Mouse (Mus musculus) hindbrain, postnatal 0 days (tissue): ENCODE measurements at regions not wholly inside any gene's neighbourhood (a gene's known extent, or its start where the extent isn't known, plus 50 kb on each side); places are given as distances from the start of the nearest gene placed in this dataset.
"Not testable (repeated sequence)": the region's sequence is repeated elsewhere in the genome, so short reads cannot be mapped to it uniquely, and the experiment has no call there.

ENCODE experiments used
- ATAC-seq: fragments of 200-750 bp; cut with Nextera tagmentation; 2 replicates; pipeline ENCODE4 v1.8.0; 2017; ENCODE audit warnings: mild to moderate bottlenecking, moderate TSS enrichment, moderate library complexity
- DNase-seq: peaks from one replicate; pipeline ENCODE4 v3.0.0-alpha.2; 2015; ENCODE audit warnings: low spot score
- H3K27ac ChIP-seq: fragments of 300-500 bp; sonication (generic); 2 replicates; pipeline ENCODE4 v1.5.1; 2014; ENCODE audit warnings: mild to moderate bottlenecking
- H3K27me3 ChIP-seq: fragments of 300-500 bp; sonication (generic); 2 replicates; pipeline ENCODE4 v1.6.1; 2014; ENCODE audit warnings: low read length, mixed read lengths; ENCODE audit not compliant: insufficient read depth
- H3K36me3 ChIP-seq: fragments of 300-500 bp; sonication (generic); 2 replicates; pipeline ENCODE4 v1.6.1; 2014; ENCODE audit warnings: low read length, mixed read lengths; ENCODE audit not compliant: insufficient read depth
- H3K4me1 ChIP-seq: fragments of 300-500 bp; sonication (generic); 2 replicates; pipeline ENCODE4 v1.6.1; 2014; ENCODE audit warnings: antibody characterized with exemption, low read length, mixed read lengths; ENCODE audit not compliant: insufficient read depth
- H3K4me2 ChIP-seq: fragments of 300-500 bp; sonication (generic); 2 replicates; pipeline ENCODE4 v1.6.1; 2014; ENCODE audit warnings: low read depth, mild to moderate bottlenecking, low read length, moderate library complexity, mixed read lengths
- H3K4me3 ChIP-seq: fragments of 300-500 bp; sonication (generic); 2 replicates; pipeline ENCODE4 v1.5.1; 2014; ENCODE audit warnings: low read length
- H3K9ac ChIP-seq: fragments of 300-500 bp; sonication (generic); replicated peaks from 2 replicates; pipeline ENCODE4 v1.6.1; 2014; ENCODE audit warnings: mild to moderate bottlenecking, low read length, moderate library complexity, mixed read lengths
- H3K9me3 ChIP-seq: fragments of 300-500 bp; sonication (generic); 2 replicates; pipeline ENCODE4 v1.6.1; 2016; ENCODE audit warnings: low read length, mixed read lengths
- CTCF ChIP-seq: IDR thresholded peaks from 2 replicates; pipeline ENCODE4 v1.5.1; 2016; ENCODE audit warnings: antibody characterized with exemption, control low read depth, low read depth
- WGBS: fragments of 180-500 bp; shearing (Covaris S2); extraction: QIAGEN DNeasy Blood & Tissue Kit; methylation state at CpG from one replicate; pipeline ENCODE4 v1.1.7; 2014; 5-methylcytosine and 5-hydroxymethylcytosine counted together

GRCm38 (mm10) chr14:47939781-47940590 is 180.6 kb upstream of the Peli2 start:
- Histone ChIP-seq H3K27ac (peak overlapping the region; percentile 32; the same call in 1 of the 2 replicates), H3K9ac (no peak overlapping the region), H3K4me3 (no peak overlapping the region), H3K9me3 (no peaks in the 10 kb centered on the region), H3K27me3 (no peaks in the 10 kb centered on the region), H3K36me3 (no peaks in the 10 kb centered on the region), H3K4me2 (no peak overlapping the region), H3K4me1 (0 out of 2 replicates have a peak, but pooled peaks cover 3% of the 10 kb centered on the region)
- ATAC-seq (peak; percentile 79), DNase-seq (peak; percentile 44)
- TF ChIP-seq CTCF = no peak
- 23% methylated on average over 7 of the region's 7 CpGs for WGBS

- H3K9ac ChIP-seq = no peak overlapping the region
- no peaks in the 10 kb centered on the region for H3K9me3 ChIP-seq
- no peaks in the 10 kb centered on the region for H3K36me3 ChIP-seq
- ATAC-seq (no peak), DNase-seq (no peak)
- 0 out of 2 replicates have a peak, but pooled peaks cover 3% of the 10 kb centered on the region for H3K4me1 ChIP-seq
- no peak overlapping the region for H3K4me3 ChIP-seq
- H3K27me3 ChIP-seq = no peaks in the 10 kb centered on the region
- no peak overlapping the region for H3K27ac ChIP-seq
- TF ChIP-seq CTCF = no peak
- H3K4me2 ChIP-seq = no peak overlapping the region
Measured at GRCm38 (mm10) chr14:47942671-47943070, 178.0 kb upstream of the Peli2 start.

GRCm38 (mm10) chr14:47944595-47944994 is 176.0 kb upstream of the Peli2 start:
- DNase-seq (no peak), ATAC-seq (no peak)
- Histone ChIP-seq H3K4me1 (0 out of 2 replicates have a peak, but pooled peaks cover 3% of the 10 kb centered on the region), H3K27me3 (no peaks in the 10 kb centered on the region), H3K27ac (no peak overlapping the region), H3K36me3 (no peaks in the 10 kb centered on the region), H3K9ac (no peak overlapping the region), H3K9me3 (no peaks in the 10 kb centered on the region), H3K4me2 (no peak overlapping the region), H3K4me3 (no peak overlapping the region)
- 90% methylated on average over 1 of the region's 1 CpGs for WGBS
- no peak for TF ChIP-seq CTCF

GRCm38 (mm10) chr14:47951041-47951440 is 169.6 kb upstream of the Peli2 start:
- no peak for ATAC-seq
- no peak for DNase-seq
- no peaks in the 10 kb centered on the region for H3K4me1 ChIP-seq
- H3K9ac ChIP-seq = no peak overlapping the region
- H3K4me3 ChIP-seq = no peak overlapping the region
- no peaks in the 10 kb centered on the region for H3K9me3 ChIP-seq
- no peak for TF ChIP-seq CTCF
- H3K4me2 ChIP-seq = no peak overlapping the region
- WGBS = 87% methylated on average over 5 of the region's 5 CpGs
- H3K36me3 ChIP-seq = no peaks in the 10 kb centered on the region
- no peak overlapping the region for H3K27ac ChIP-seq
- H3K27me3 ChIP-seq = no peaks in the 10 kb centered on the region

- Histone ChIP-seq H3K36me3 (no peaks in the 10 kb centered on the region), H3K4me2 (no peak overlapping the region), H3K27ac (no peak overlapping the region), H3K4me1 (peaks cover 4% of the 10 kb centered on the region; the same call in 1 of the 2 replicates), H3K4me3 (no peak overlapping the region), H3K9ac (no peak overlapping the region), H3K9me3 (no peaks in the 10 kb centered on the region), H3K27me3 (no peaks in the 10 kb centered on the region)
- DNase-seq (no peak), ATAC-seq (no peak)
- 77% methylated on average over 9 of the region's 9 CpGs for WGBS
- TF ChIP-seq CTCF = no peak
Measured at GRCm38 (mm10) chr14:47958171-47958570, 162.5 kb upstream of the Peli2 start.

- 58% methylated on average over 12 of the region's 12 CpGs for WGBS
- TF ChIP-seq CTCF = no peak
- Histone ChIP-seq H3K27ac (no peak overlapping the region), H3K4me1 (peaks cover 4% of the 10 kb centered on the region; the same call in 1 of the 2 replicates), H3K4me2 (no peak overlapping the region), H3K4me3 (no peak overlapping the region), H3K36me3 (no peaks in the 10 kb centered on the region), H3K9me3 (no peaks in the 10 kb centered on the region), H3K9ac (no peak overlapping the region), H3K27me3 (no peaks in the 10 kb centered on the region)
- ATAC-seq = no peak
- DNase-seq = no peak
Measured at GRCm38 (mm10) chr14:47959366-47960280, 161.0 kb upstream of the Peli2 start.

- H3K36me3 ChIP-seq, H3K9me3 ChIP-seq, H3K9ac ChIP-seq, H3K4me1 ChIP-seq, H3K27ac ChIP-seq, H3K4me3 ChIP-seq, ATAC-seq, H3K4me2 ChIP-seq, DNase-seq, H3K27me3 ChIP-seq: not testable (repeated sequence)
- WGBS = 90% methylated on average over 4 of the region's 4 CpGs
Measured at GRCm38 (mm10) chr14:47964806-47965205, 155.8 kb upstream of the Peli2 start.
